Mouse (Mus musculus): ENCODE data around the gene Eya3. TPM values are rescaled to one million over a fixed set of nuclear protein-coding genes. Genes with fewer than 3 reads are reported as not detected.

Eya3 gene
- total and polyA plus RNA-seq, 3 experiments, result 24.4 to 50.0 (median 31.0) TPM

DNA sequence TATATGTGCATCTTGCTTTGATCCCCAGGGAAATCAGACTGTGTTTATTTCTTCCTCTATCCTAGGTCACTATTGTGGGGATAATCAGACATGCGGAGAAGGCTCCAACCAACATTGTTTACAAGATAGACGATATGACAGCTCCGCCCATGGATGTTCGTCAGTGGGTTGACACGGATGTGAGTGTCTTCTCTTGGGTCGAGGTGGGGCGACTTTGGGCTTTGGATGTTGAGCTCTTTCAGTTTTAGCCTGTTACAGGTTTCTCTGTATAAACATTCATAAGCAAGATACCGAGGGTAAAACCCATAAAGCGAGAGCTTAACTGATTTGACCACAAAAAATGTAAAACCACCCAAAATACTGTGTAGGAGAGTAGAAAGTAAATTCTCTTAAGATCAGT lies 133.0 kb downstream of the Eya3 start:
- peaks cover 57 to 72% of the 10 kb centered on the region in 2 experiments for H3K36me3 ChIP-seq (replicated peaks in 1 of 2; ENCODE audit: control insufficient read depth in 1 of 2, insufficient read depth in 1 of 2, low read length in 1 of 2)
- H3K9me3 ChIP-seq (replicated peaks; ENCODE audit: low read length), result no peaks in the 10 kb centered on the region
- dilution Hi-C loops (cut with MboI; ENCODE audit: extremely low pct_ligation_motif_present, extremely low pct_unique_long_range_greater_than_20kb, low sequenced_read_pairs) (no loop called here), in situ Hi-C loops (cut with MboI; ENCODE audit: low pct_ligation_motif_present, low pct_unique_long_range_greater_than_20kb, low sequenced_read_pairs) (no loop called here)
- H3K27me3 ChIP-seq (replicated peaks), result no peaks in the 10 kb centered on the region
- H3K4me2 ChIP-seq (ENCODE audit: insufficient read depth, low read depth, poor library complexity, severe bottlenecking), result no peak overlapping the region
- no peak for DNase-seq (ENCODE audit: extremely low read depth)
- no peak overlapping the region for H3K9ac ChIP-seq (ENCODE audit: insufficient read depth, low read depth)
- H3K27ac ChIP-seq (ENCODE audit: insufficient read depth, low read depth), result no peak overlapping the region
- no peak overlapping the region for H3K4me3 ChIP-seq (replicated peaks in 1 of 3; ENCODE audit: low read depth in 2 of 3, low read length in 2 of 3, poor library complexity in 1 of 3)
- no peak for TF ChIP-seq POLR2A (IDR thresholded peaks at IDR 0.05; ENCODE audit: low read depth, low read length)
- H3K4me1 ChIP-seq (ENCODE audit: control insufficient read depth in 1 of 2, insufficient read depth in 2 of 2), result peaks cover 0 to 43% of the 10 kb centered on the region in 2 experiments; a peak in 2 of 4 replicates
- peaks cover 25% of the 10 kb centered on the region for H3K79me2 ChIP-seq (replicated peaks; ENCODE audit: control insufficient read depth, extremely low read depth, insufficient read depth, poor library complexity, severe bottlenecking)

Other genes starting within 250 kb of the Eya3 start
- 1.0 and 1.4 TPM in 2 replicates for gene Phactr4, start 216.5 kb upstream of the Eya3 start, total RNA-seq (2012; rRNA removed)
- 0.72 and 0.95 TPM in 2 replicates for gene Phactr4, start 216.5 kb upstream of the Eya3 start, total RNA-seq (2014; rRNA removed)
- 9.6 and 9.9 TPM in 2 replicates for gene Phactr4, start 216.5 kb upstream of the Eya3 start, polyA plus RNA-seq (2012; ENCODE audit: insufficient read length, low read depth)
- gene Med18, start 175.1 kb upstream of the Eya3 start, total RNA-seq (2012; rRNA removed), result 17.6 and 20.9 TPM in 2 replicates
- 13.9 and 15.5 TPM in 2 replicates for gene Med18, start 175.1 kb upstream of the Eya3 start, total RNA-seq (2014; rRNA removed)
- 12.7 TPM in 2 replicates for gene Med18, start 175.1 kb upstream of the Eya3 start, polyA plus RNA-seq (2012; ENCODE audit: insufficient read length, low read depth)
- gene Sesn2, start 128.5 kb upstream of the Eya3 start, total RNA-seq (2012; rRNA removed), result 44.3 and 68.1 TPM in 2 replicates
- 35.4 and 35.6 TPM in 2 replicates for gene Sesn2, start 128.5 kb upstream of the Eya3 start, total RNA-seq (2014; rRNA removed)
- gene Sesn2, start 128.5 kb upstream of the Eya3 start, polyA plus RNA-seq (2012; ENCODE audit: insufficient read length, low read depth), result 31.5 and 40.1 TPM in 2 replicates
- 263 and 292 TPM in 2 replicates for gene Atpif1, start 105.3 kb upstream of the Eya3 start, total RNA-seq (2012; rRNA removed)
- 342 and 353 TPM in 2 replicates for gene Atpif1, start 105.3 kb upstream of the Eya3 start, total RNA-seq (2014; rRNA removed)
- 397 TPM in 2 replicates for gene Atpif1, start 105.3 kb upstream of the Eya3 start, polyA plus RNA-seq (2012; ENCODE audit: insufficient read length, low read depth)
- 117 and 129 TPM in 2 replicates for gene Dnajc8, start 103.4 kb upstream of the Eya3 start, total RNA-seq (2012; rRNA removed)
- 187 and 189 TPM in 2 replicates for gene Dnajc8, start 103.4 kb upstream of the Eya3 start, total RNA-seq (2014; rRNA removed)
- gene Dnajc8, start 103.4 kb upstream of the Eya3 start, polyA plus RNA-seq (2012; ENCODE audit: insufficient read length, low read depth), result 319 and 325 TPM in 2 replicates
- gene Ptafr, start 74.9 kb upstream of the Eya3 start, total RNA-seq (2012; rRNA removed), result 0.04 TPM in 1 of 2 replicates, not detected in the other
- gene Ptafr, start 74.9 kb upstream of the Eya3 start, total RNA-seq (2014; rRNA removed), result 0.31 and 0.34 TPM in 2 replicates
- gene Ptafr, start 74.9 kb upstream of the Eya3 start, polyA plus RNA-seq (2012; ENCODE audit: insufficient read length, low read depth), result 0.65 and 1.1 TPM in 2 replicates
- gene Xkr8, start 93.6 kb downstream of the Eya3 start, total RNA-seq (2012; rRNA removed), result 6.2 and 8.6 TPM in 2 replicates
- 3.7 and 3.8 TPM in 2 replicates for gene Xkr8, start 93.6 kb downstream of the Eya3 start, total RNA-seq (2014; rRNA removed)
- 4.9 and 5.5 TPM in 2 replicates for gene Xkr8, start 93.6 kb downstream of the Eya3 start, polyA plus RNA-seq (2012; ENCODE audit: insufficient read length, low read depth)
- 20.9 and 24.0 TPM in 2 replicates for gene Smpdl3b, start 118.3 kb downstream of the Eya3 start, total RNA-seq (2012; rRNA removed)
- gene Smpdl3b, start 118.3 kb downstream of the Eya3 start, total RNA-seq (2014; rRNA removed), result 3.6 and 4.6 TPM in 2 replicates
- 2.9 TPM in 2 replicates for gene Smpdl3b, start 118.3 kb downstream of the Eya3 start, polyA plus RNA-seq (2012; ENCODE audit: insufficient read length, low read depth)
- 80.2 and 108 TPM in 2 replicates for gene Rpa2, start 129.3 kb downstream of the Eya3 start, total RNA-seq (2012; rRNA removed)
- gene Rpa2, start 129.3 kb downstream of the Eya3 start, total RNA-seq (2014; rRNA removed), result 142 and 157 TPM in 2 replicates
- gene Rpa2, start 129.3 kb downstream of the Eya3 start, polyA plus RNA-seq (2012; ENCODE audit: insufficient read length, low read depth), result 97.9 and 103 TPM in 2 replicates
- 14.2 and 17.1 TPM in 2 replicates for gene Themis2, start 157.4 kb downstream of the Eya3 start, total RNA-seq (2012; rRNA removed)
- 9.3 and 10.2 TPM in 2 replicates for gene Themis2, start 157.4 kb downstream of the Eya3 start, total RNA-seq (2014; rRNA removed)
- gene Themis2, start 157.4 kb downstream of the Eya3 start, polyA plus RNA-seq (2012; ENCODE audit: insufficient read length, low read depth), result 30.7 and 35.7 TPM in 2 replicates
- 89.0 and 105 TPM in 2 replicates for gene Ppp1r8, start 204.2 kb downstream of the Eya3 start, total RNA-seq (2012; rRNA removed)
- 141 and 153 TPM in 2 replicates for gene Ppp1r8, start 204.2 kb downstream of the Eya3 start, total RNA-seq (2014; rRNA removed)
- 107 and 113 TPM in 2 replicates for gene Ppp1r8, start 204.2 kb downstream of the Eya3 start, polyA plus RNA-seq (2012; ENCODE audit: insufficient read length, low read depth)
- 12.4 and 14.5 TPM in 2 replicates for gene Stx12, start 245.5 kb downstream of the Eya3 start, total RNA-seq (2012; rRNA removed)
- gene Stx12, start 245.5 kb downstream of the Eya3 start, total RNA-seq (2014; rRNA removed), result 16.8 and 17.3 TPM in 2 replicates
- 15.7 and 16.3 TPM in 2 replicates for gene Stx12, start 245.5 kb downstream of the Eya3 start, polyA plus RNA-seq (2012; ENCODE audit: insufficient read length, low read depth)